Mouse (Mus musculus) CH12.LX (cell line): ENCODE data around the gene Fgfr2. TPM values are rescaled to one million over a fixed set of nuclear protein-coding genes. Genes with fewer than 3 reads are reported as not detected.

Experiments
- DNase-seq: peaks from one replicate; pipeline ENCODE4 v3.0.0-alpha.2; 2013; ENCODE audit errors: extremely low read depth
- H3K27ac ChIP-seq: 2 replicates; pipeline ENCODE4 v1.5.1; 2012; ENCODE audit warnings: low read depth, mild to moderate bottlenecking, control low read depth, moderate library complexity; ENCODE audit not compliant: insufficient read depth
- H3K27me3 ChIP-seq: replicated peaks from 2 replicates; pipeline ENCODE3; 2012; ENCODE audit warnings: inconsistent platforms
- H3K36me3 ChIP-seq, 2 experiments: replicated peaks in 1 of 2; 2 replicates each; pipeline versions ENCODE3 to v1.6.1; 2012; ENCODE audit warnings: inconsistent platforms in 1 of 2, low read length in 1 of 2, mild to moderate bottlenecking in 1 of 2, mixed read lengths in 1 of 2, moderate library complexity in 1 of 2; ENCODE audit not compliant: control insufficient read depth in 1 of 2, insufficient read depth in 1 of 2
- H3K4me1 ChIP-seq, 2 experiments: 2 replicates each; pipeline ENCODE4 v1.6.1; 2012; ENCODE audit warnings: inconsistent platforms in 1 of 2, moderate library complexity in 1 of 2; ENCODE audit not compliant: insufficient read depth in 2 of 2, control insufficient read depth in 1 of 2
- H3K4me2 ChIP-seq: 2 replicates; pipeline ENCODE4 v1.6.1; 2012; ENCODE audit warnings: low read depth, mild to moderate bottlenecking, control low read depth; ENCODE audit not compliant: poor library complexity, insufficient read depth, severe bottlenecking
- H3K4me3 ChIP-seq, 3 experiments: fragments of 150-350 bp in 1 of 3; sonication (generic) in 1 of 3; replicated peaks in 1 of 3; 2 replicates each; pipeline versions ENCODE3 to v1.5.1; 2011 to 2012; ENCODE audit warnings: low read depth in 2 of 3, low read length in 2 of 3, mild to moderate bottlenecking in 2 of 3, moderate library complexity in 2 of 3, control low read depth in 1 of 3, improper control_type of control experiment in 1 of 3, inconsistent platforms in 1 of 3, mixed read lengths in 1 of 3; ENCODE audit not compliant: poor library complexity in 1 of 3
- H3K79me2 ChIP-seq: replicated peaks from 2 replicates; pipeline ENCODE4 v1.6.1; 2012; ENCODE audit warnings: mild to moderate bottlenecking, moderate library complexity; ENCODE audit not compliant: control insufficient read depth, poor library complexity, insufficient read depth, severe bottlenecking; ENCODE audit errors: extremely low read depth
- H3K9ac ChIP-seq: 2 replicates; pipeline ENCODE4 v1.6.1; 2012; ENCODE audit warnings: low read depth, mild to moderate bottlenecking, control low read depth, moderate library complexity; ENCODE audit not compliant: insufficient read depth
- H3K9me3 ChIP-seq: replicated peaks from 2 replicates; pipeline ENCODE3; 2012; ENCODE audit warnings: low read length, inconsistent platforms, mixed read lengths
- BHLHE40 ChIP-seq: IDR thresholded peaks from 2 replicates; pipeline ENCODE4 v1.6.1; 2011; ENCODE audit warnings: mild to moderate bottlenecking, low read depth, low read length, improper control_type of control experiment
- CTCF ChIP-seq, 2 experiments: IDR thresholded peaks in 1 of 2; conservative IDR thresholded peaks in 1 of 2; 2 replicates each; pipeline ENCODE4 v1.5.1; 2011 to 2012; ENCODE audit warnings: low read depth in 2 of 2, low read length in 2 of 2, improper control_type of control experiment in 1 of 2, inconsistent platforms in 1 of 2, mild to moderate bottlenecking in 1 of 2, moderate library complexity in 1 of 2
- ELF1 ChIP-seq: IDR thresholded peaks from 2 replicates; pipeline ENCODE4 v1.6.1; 2014; ENCODE audit warnings: low read depth, mild to moderate bottlenecking, inconsistent platforms, low read length, improper control_type of control experiment
- ETS1 ChIP-seq: conservative IDR thresholded peaks from 2 replicates; pipeline ENCODE4 v1.6.1; 2012; ENCODE audit warnings: low read depth, mild to moderate bottlenecking, inconsistent platforms, low read length, improper control_type of control experiment, moderate library complexity
- IRF4 ChIP-seq: IDR thresholded peaks from 2 replicates; pipeline ENCODE4 v1.6.1; 2014; ENCODE audit warnings: low read depth, mild to moderate bottlenecking, inconsistent platforms, low read length, improper control_type of control experiment
- JUND ChIP-seq: conservative IDR thresholded peaks from 2 replicates; pipeline ENCODE4 v1.6.1; 2011; ENCODE audit warnings: low read depth, low read length, improper control_type of control experiment
- KAT2A ChIP-seq: IDR thresholded peaks from 2 replicates; pipeline ENCODE4 v1.6.1; 2012; ENCODE audit warnings: low read length, improper control_type of control experiment, inconsistent platforms; ENCODE audit not compliant: insufficient replicate concordance
- MAFK ChIP-seq: IDR thresholded peaks from 2 replicates; pipeline ENCODE4 v1.6.1; 2011; ENCODE audit warnings: low read length, improper control_type of control experiment; ENCODE audit not compliant: insufficient replicate concordance
- MEF2A ChIP-seq: IDR thresholded peaks from 2 replicates; pipeline ENCODE4 v1.6.1; 2014; ENCODE audit warnings: low read depth, mild to moderate bottlenecking, inconsistent platforms, low read length, improper control_type of control experiment, borderline replicate concordance
- MYC ChIP-seq: IDR thresholded peaks from 2 replicates; pipeline ENCODE4 v1.6.1; 2011; ENCODE audit warnings: low read depth, mild to moderate bottlenecking, improper control_type of control experiment, low read length
- NRF1 ChIP-seq: IDR thresholded peaks from 2 replicates; pipeline ENCODE4 v1.6.1; 2014; ENCODE audit warnings: low read depth, mild to moderate bottlenecking, inconsistent platforms, low read length, improper control_type of control experiment, moderate library complexity
- PAX5 ChIP-seq: IDR thresholded peaks from 2 replicates; pipeline ENCODE4 v1.6.1; 2012; ENCODE audit warnings: low read length, inconsistent platforms, mixed read lengths
- POLR2A ChIP-seq: IDR thresholded peaks from 2 replicates; pipeline ENCODE4 v1.6.1; 2011; ENCODE audit warnings: low read depth, mild to moderate bottlenecking, improper control_type of control experiment, low read length
- RAD21 ChIP-seq: IDR thresholded peaks from 2 replicates; pipeline ENCODE4 v1.6.1; 2011; ENCODE audit warnings: low read depth, mild to moderate bottlenecking, low read length, improper control_type of control experiment, moderate library complexity
- RCOR1 ChIP-seq: conservative IDR thresholded peaks from 2 replicates; pipeline ENCODE4 v1.6.1; 2012; ENCODE audit warnings: low read depth, mild to moderate bottlenecking, inconsistent platforms, low read length, improper control_type of control experiment
- SMC3 ChIP-seq: IDR thresholded peaks from 2 replicates; pipeline ENCODE4 v1.6.1; 2011; ENCODE audit warnings: low read depth, low read length, improper control_type of control experiment
- TBP ChIP-seq: conservative IDR thresholded peaks from 2 replicates; pipeline ENCODE4 v1.6.1; 2011; ENCODE audit warnings: low read depth, low read length, improper control_type of control experiment
- UBTF ChIP-seq: IDR thresholded peaks from 2 replicates; pipeline ENCODE4 v1.6.1; 2012; ENCODE audit warnings: low read depth, mild to moderate bottlenecking, inconsistent platforms, low read length, improper control_type of control experiment, moderate library complexity
- ZC3H11A ChIP-seq: IDR thresholded peaks from 2 replicates; pipeline ENCODE4 v1.6.1; 2012; ENCODE audit warnings: low read depth, mild to moderate bottlenecking, inconsistent platforms, low read length, improper control_type of control experiment
- ZMIZ1 ChIP-seq: IDR thresholded peaks from 2 replicates; pipeline ENCODE4 v1.6.1; 2012; ENCODE audit warnings: low read depth, mild to moderate bottlenecking, inconsistent platforms, low read length, improper control_type of control experiment
- dilution Hi-C: fragments of 300-500 bp; cut with MboI; formaldehyde crosslinking; loops from 2 replicates; pipeline ENCODE4 v1.14.3; 2020; ENCODE audit warnings: low sequenced_read_pairs; ENCODE audit not compliant: extremely low pct_unique_long_range_greater_than_20kb, extremely low pct_ligation_motif_present
- in situ Hi-C: fragments of 300-500 bp; cut with MboI; formaldehyde crosslinking; loops from 3 replicates; pipeline ENCODE4 v1.14.3; 2019; ENCODE audit warnings: low sequenced_read_pairs, low pct_ligation_motif_present, low pct_unique_long_range_greater_than_20kb, mixed read lengths
- polyA plus RNA-seq: library from polyadenylated mRNA; unstranded; fragments of >175 nt; gene quantifications from 2 replicates; pipeline ENCODE4 v1.2.1, GENCODE M21; 2012; ENCODE audit warnings: low read depth; ENCODE audit not compliant: insufficient read length
- total RNA-seq, 2 experiments: library from RNA; depleted of rRNA; stranded (reverse); fragments of 300-350 nt in 1 of 2; fragments of >200 nt in 1 of 2; gene quantifications; 2 replicates each; pipeline ENCODE4 v1.2.3; 2012 to 2014

The Fgfr2 gene
- total and polyA plus RNA-seq, 3 experiments: not detected

GRCm38 (mm10) chr7:131546423-131546822, 1576.7 kb downstream of the Fgfr2 start:
- H3K9me3 ChIP-seq: peaks cover 30% of the 10 kb centered on the region
- no peaks in the 10 kb centered on the region for H3K36me3 ChIP-seq
- TF ChIP-seq BHLHE40 (no peak), ZMIZ1 (no peak), SMC3 (no peak), MEF2A (no peak), POLR2A (no peak), IRF4 (no peak), UBTF (no peak), NRF1 (no peak), ZC3H11A (no peak), RCOR1 (no peak), RAD21 (no peak), MAFK (no peak), TBP (no peak), PAX5 (no peak), CTCF (conservative IDR thresholded peaks at IDR 0.05 in 1 of 2, IDR thresholded peaks at IDR 0.05 in 1 of 2; ENCODE audit: low read depth in 2 of 2, low read length in 2 of 2) (no peak)
- dilution Hi-C loops: no loop called here
- H3K4me2 ChIP-seq: no peak overlapping the region
- peaks cover 3 to 5% of the 10 kb centered on the region in 2 experiments; a peak in 1 of 4 replicates for H3K4me1 ChIP-seq
- H3K79me2 ChIP-seq: no peaks in the 10 kb centered on the region
- no peak overlapping the region for H3K27ac ChIP-seq
- in situ Hi-C loops: loop anchor here (25.0 kb wide), 1 partner anchor 241 kb away; no protein-coding TSS in a partner anchor
- H3K4me3 ChIP-seq: no peak overlapping the region
- peaks cover 48% of the 10 kb centered on the region for H3K27me3 ChIP-seq
- no peak overlapping the region for H3K9ac ChIP-seq
- no peak for DNase-seq

GRCm38 (mm10) chr7:131545701-131546385, 1577.3 kb downstream of the Fgfr2 start:
- peaks cover 3% of the 10 kb centered on the region in 2 experiments; a peak in 1 of 4 replicates for H3K4me1 ChIP-seq
- TF ChIP-seq MYC (no peak), TBP (no peak), CTCF (conservative IDR thresholded peaks at IDR 0.05 in 1 of 2, IDR thresholded peaks at IDR 0.05 in 1 of 2; ENCODE audit: low read depth in 2 of 2, low read length in 2 of 2) (no peak), RCOR1 (no peak), NRF1 (no peak), KAT2A (no peak), PAX5 (no peak), ELF1 (no peak), ETS1 (no peak), JUND (no peak)
- dilution Hi-C loops: no loop called here
- H3K4me3 ChIP-seq: no peak overlapping the region
- in situ Hi-C loops: loop anchor here (25.0 kb wide), 1 partner anchor 241 kb away; no protein-coding TSS in a partner anchor
- H3K79me2 ChIP-seq: no peaks in the 10 kb centered on the region
- no peaks in the 10 kb centered on the region for H3K36me3 ChIP-seq
- DNase-seq: no peak
- no peak overlapping the region; the same call in 1 of the 2 replicates for H3K4me2 ChIP-seq
- no peak overlapping the region for H3K9ac ChIP-seq
- H3K27me3 ChIP-seq: peaks cover 42% of the 10 kb centered on the region
- H3K9me3 ChIP-seq: peaks cover 34% of the 10 kb centered on the region
- no peak overlapping the region for H3K27ac ChIP-seq
